ENCODE assay signal across 10 mouse cellular contexts in the genomic region with DNA sequence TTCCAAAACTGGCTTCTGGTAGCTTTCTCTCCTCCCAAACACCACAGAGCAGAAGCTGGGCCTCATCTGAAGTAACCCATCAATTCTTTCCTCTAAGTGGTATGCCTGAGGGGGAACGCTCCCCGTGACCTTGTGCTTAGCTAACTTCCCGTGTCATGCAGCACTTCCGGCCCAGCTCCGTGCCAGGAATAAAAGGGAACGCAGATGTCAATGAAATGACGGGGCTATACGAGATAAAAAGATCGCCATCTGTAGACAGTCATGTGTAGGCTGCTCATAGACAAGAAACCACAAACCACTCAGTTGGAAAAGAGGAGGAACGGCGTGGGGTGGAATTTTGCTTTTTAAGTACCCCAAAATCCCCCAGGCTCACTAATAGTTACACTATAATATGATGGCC.
DNase-seq lines count a peak whose midpoint lies in the region; ATAC-seq and TF ChIP-seq lines count a peak whose summit lies in the region.
"Had no signal": no experiment of that assay in that cellular context is flagged by ENCODE, and none has a peak within 500 bp of the region (broad histone marks: within the 10 kb centered on the region; RNA-seq: fewer than 3 reads in every experiment).

No protein-coding gene starts in this region.

- 68% methylated on average over 11 of the region's 11 CpGs for WGBS in forebrain, postnatal 0 days
- WGBS in forebrain, embryonic 14.5 days: 80% methylated on average over 11 of the region's 11 CpGs
- 69% methylated on average over 11 of the region's 11 CpGs for WGBS in midbrain, postnatal 0 days

- no peaks in the 10 kb centered on the region for H3K27me3 ChIP-seq in forebrain, postnatal 0 days (ENCODE audit: insufficient read depth, low read length)
- no peaks in the 10 kb centered on the region for H3K27me3 ChIP-seq in forebrain, embryonic 14.5 days (replicated peaks; ENCODE audit: control insufficient read depth, insufficient read depth, low read length)
- H3K27me3 ChIP-seq in midbrain, postnatal 0 days (ENCODE audit: insufficient read depth, low read length): no peaks in the 10 kb centered on the region
- H3K27me3 ChIP-seq: neural tube, embryonic 13.5 days had no signal

- H3K9me3 ChIP-seq in forebrain, postnatal 0 days (ENCODE audit: low read length): no peaks in the 10 kb centered on the region
- H3K9me3 ChIP-seq in forebrain, embryonic 14.5 days (replicated peaks; ENCODE audit: control insufficient read depth, low read length): no peaks in the 10 kb centered on the region
- no peaks in the 10 kb centered on the region for H3K9me3 ChIP-seq in midbrain, postnatal 0 days (ENCODE audit: low read length)

- H3K4me3 ChIP-seq in forebrain, postnatal 0 days (ENCODE audit: low read depth, low read length): no peak overlapping the region
- no peak overlapping the region for H3K4me3 ChIP-seq in forebrain, embryonic 14.5 days (ENCODE audit: low read depth, low read length)
- H3K4me3 ChIP-seq in brown adipose tissue, adult 24 weeks (ENCODE audit: insufficient read depth, low read depth, low read length): no peak overlapping the region
- H3K4me3 ChIP-seq in midbrain, postnatal 0 days (ENCODE audit: low read depth, low read length): no peak overlapping the region
- H3K4me3 ChIP-seq: neural tube, embryonic 13.5 days had no signal

- H3K4me2 ChIP-seq in forebrain, postnatal 0 days (ENCODE audit: low read depth): no peak overlapping the region
- no peak overlapping the region for H3K4me2 ChIP-seq in forebrain, embryonic 14.5 days (ENCODE audit: low read length)
- H3K4me2 ChIP-seq in midbrain, postnatal 0 days (ENCODE audit: low read depth, low read length, poor library complexity, severe bottlenecking): no peak overlapping the region
- H3K4me2 ChIP-seq: neural tube, embryonic 13.5 days had no signal

- peak; percentile 18; the same call in 1 of the 2 replicates for TF ChIP-seq CTCF in forebrain, postnatal 0 days (IDR thresholded peaks at IDR 0.05; ENCODE audit: low read depth)
- no peak for TF ChIP-seq CTCF in midbrain, postnatal 0 days (IDR thresholded peaks at IDR 0.05)

- H3K9ac ChIP-seq in forebrain, postnatal 0 days: no peak overlapping the region
- H3K9ac ChIP-seq in forebrain, embryonic 14.5 days (ENCODE audit: low read length): no peak overlapping the region
- no peak overlapping the region for H3K9ac ChIP-seq in midbrain, postnatal 0 days (replicated peaks; ENCODE audit: low read length, poor library complexity, severe bottlenecking)
- H3K9ac ChIP-seq: neural tube, embryonic 13.5 days had no signal

- H3K36me3 ChIP-seq in forebrain, postnatal 0 days (ENCODE audit: insufficient read depth): no peaks in the 10 kb centered on the region; the same call in none of the 2 replicates
- no peaks in the 10 kb centered on the region for H3K36me3 ChIP-seq in forebrain, embryonic 14.5 days (ENCODE audit: control insufficient read depth, insufficient read depth, low read length)
- no peaks in the 10 kb centered on the region for H3K36me3 ChIP-seq in midbrain, postnatal 0 days (ENCODE audit: insufficient read depth, low read length)

- DNase-seq in forebrain, postnatal 0 days: no peak
- DNase-seq in forebrain, embryonic 14.5 days (ENCODE audit: low spot score): no peak
- DNase-seq in kidney, adult 18-20 months: peak; percentile 26
- DNase-seq in lung, postnatal 4 days: peak; percentile 40 to 63
- DNase-seq in midbrain, postnatal 0 days (ENCODE audit: low spot score): no peak
- no peak for DNase-seq in MN1 (ENCODE audit: low spot score)
- no peak for DNase-seq in testis, postnatal 14 days (ENCODE audit: low spot score)
- DNase-seq: cerebellum, postnatal 10 days had no signal

- ATAC-seq in forebrain, postnatal 0 days: no peak
- no peak for ATAC-seq in forebrain, embryonic 14.5 days
- no peak for ATAC-seq in midbrain, postnatal 0 days (ENCODE audit: low FRiP score)

- H3K4me1 ChIP-seq in forebrain, postnatal 0 days (ENCODE audit: insufficient read depth): peaks cover 9% of the 10 kb centered on the region
- peaks cover 3% of the 10 kb centered on the region; the same call in 1 of the 2 replicates for H3K4me1 ChIP-seq in forebrain, embryonic 14.5 days (ENCODE audit: control insufficient read depth, insufficient read depth, low read length)
- H3K4me1 ChIP-seq in brown adipose tissue, adult 24 weeks (ENCODE audit: control insufficient read depth, insufficient read depth, insufficient read length, low read length): peaks cover 27% of the 10 kb centered on the region
- peaks cover 3% of the 10 kb centered on the region; the same call in 1 of the 2 replicates for H3K4me1 ChIP-seq in midbrain, postnatal 0 days (ENCODE audit: insufficient read depth, low read length)

- no peak overlapping the region for H3K27ac ChIP-seq in forebrain, postnatal 0 days (ENCODE audit: low read depth, low read length)
- H3K27ac ChIP-seq in forebrain, embryonic 14.5 days (ENCODE audit: low read depth, low read length): no peak overlapping the region
- peak overlapping the region; percentile 64 for H3K27ac ChIP-seq in brown adipose tissue, adult 24 weeks (replicated peaks; ENCODE audit: low read depth, low read length)
- no peak overlapping the region for H3K27ac ChIP-seq in midbrain, postnatal 0 days (ENCODE audit: low read depth, low read length)
- H3K27ac ChIP-seq: neural tube, embryonic 13.5 days had no signal

Comparison
In these comparisons a context has a peak if more than half of its experiments do, and no peak if none do; other contexts are left out.
1. DNase-seq: peak in kidney, adult 18-20 months (single experiment) and lung, postnatal 4 days (2 of 2); none in forebrain, postnatal 0 days (single experiment), forebrain, embryonic 14.5 days (single experiment), midbrain, postnatal 0 days (single experiment), MN1 (single experiment) and testis, postnatal 14 days (single experiment).